9 mouse cellular contexts compared by ENCODE assay signal in the genomic region with DNA sequence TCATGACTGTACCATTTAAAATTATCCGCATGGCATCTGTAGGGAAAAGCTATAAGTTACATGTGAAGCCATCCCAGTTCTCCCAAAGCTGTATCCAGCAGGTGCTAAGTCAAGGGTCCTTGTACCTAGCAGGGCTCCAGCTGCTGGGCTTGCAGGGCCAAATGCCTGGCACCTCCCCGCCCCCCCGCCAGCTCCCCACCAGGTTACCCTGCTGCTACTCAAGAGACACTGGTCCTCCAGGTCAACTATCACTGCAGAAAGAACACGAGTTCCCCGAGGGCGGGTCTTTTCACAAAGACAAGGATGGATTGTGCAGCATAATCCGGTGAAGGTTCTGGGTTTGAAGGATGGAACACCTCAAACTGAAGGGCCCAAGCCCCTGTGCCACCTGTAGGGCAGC. TPM values are rescaled to one million over a fixed set of nuclear protein-coding genes. Genes with fewer than 3 reads are reported as not detected.
DNase-seq lines count a peak whose midpoint lies in the region; ATAC-seq and TF ChIP-seq lines count a peak whose summit lies in the region.
"Had no signal": no experiment of that assay in that cellular context is flagged by ENCODE, and none has a peak within 500 bp of the region (broad histone marks: within the 10 kb centered on the region; RNA-seq: fewer than 3 reads in every experiment).

No protein-coding gene starts in this region.

- peak in 1 of 2 experiments; percentile 10 for DNase-seq in left cerebral cortex, adult 2 months (ENCODE audit: extremely low spot score in 1 of 2, low spot score in 2 of 2)
- no peak for DNase-seq in left cerebral cortex, postnatal 36 days (ENCODE audit: low spot score in 2 of 2)
- DNase-seq in spleen, postnatal 4 days (ENCODE audit: low spot score in 2 of 2), result no peak

- peak overlapping the region; percentile 76 for H3K4me3 ChIP-seq in left cerebral cortex, adult 2 months
- peak overlapping the region; percentile 72 for H3K4me3 ChIP-seq in forebrain, embryonic 12.5 days (replicated peaks)
- H3K4me3 ChIP-seq in limb, embryonic 12.5 days (replicated peaks), result peak overlapping the region; percentile 69
- peak overlapping the region; percentile 79 for H3K4me3 ChIP-seq in neural tube, embryonic 15.5 days (replicated peaks)

- H3K36me3 ChIP-seq in forebrain, embryonic 12.5 days (replicated peaks), result no peaks in the 10 kb centered on the region
- H3K36me3 ChIP-seq in limb, embryonic 12.5 days, result no peaks in the 10 kb centered on the region
- no peaks in the 10 kb centered on the region for H3K36me3 ChIP-seq in neural tube, embryonic 15.5 days

- 34% methylated on average over 7 of the region's 7 CpGs for WGBS in forebrain, embryonic 12.5 days
- 35% methylated on average over 7 of the region's 7 CpGs for WGBS in limb, embryonic 12.5 days
- WGBS in neural tube, embryonic 15.5 days, result 32% methylated on average over 7 of the region's 7 CpGs

- no peak for ATAC-seq in forebrain, embryonic 12.5 days (ENCODE audit: low FRiP score)
- no peak for ATAC-seq in limb, embryonic 12.5 days (ENCODE audit: insufficient number of reproducible peaks, insufficient read depth, low FRiP score, low TSS enrichment, low read depth)
- ATAC-seq in neural tube, embryonic 15.5 days (ENCODE audit: low FRiP score), result 0 out of 2 replicates have a peak, but pooled peaks have one; percentile 3
- ATAC-seq in erythroid progenitor cell, adult 5-6 weeks (replicated peaks; ENCODE audit: low FRiP score, poor library complexity, severe bottlenecking), result no peak
- no peak for ATAC-seq in megakaryocyte-erythroid progenitor cell, adult 5-6 weeks (replicated peaks; ENCODE audit: low FRiP score, low TSS enrichment, poor library complexity, severe bottlenecking)

- no peaks in the 10 kb centered on the region for H3K9me3 ChIP-seq in forebrain, embryonic 12.5 days
- H3K9me3 ChIP-seq in limb, embryonic 12.5 days, result peaks cover 4% of the 10 kb centered on the region; the same call in 1 of the 2 replicates
- no peaks in the 10 kb centered on the region for H3K9me3 ChIP-seq in neural tube, embryonic 15.5 days (replicated peaks)

- 0 out of 2 replicates have a peak overlapping the region, but pooled peaks have one; percentile 64 for H3K9ac ChIP-seq in forebrain, embryonic 12.5 days
- no peak overlapping the region for H3K9ac ChIP-seq in limb, embryonic 12.5 days (replicated peaks)
- H3K9ac ChIP-seq in neural tube, embryonic 15.5 days (replicated peaks), result peak overlapping the region; percentile 77

- H3K27ac ChIP-seq in left cerebral cortex, adult 2 months, result peak overlapping the region; percentile 87
- H3K27ac ChIP-seq in forebrain, embryonic 12.5 days, result no peak overlapping the region
- H3K27ac ChIP-seq in limb, embryonic 12.5 days, result no peak overlapping the region
- H3K27ac ChIP-seq in neural tube, embryonic 15.5 days (replicated peaks), result peak overlapping the region; percentile 78; the same call in 1 of the 2 replicates

- TF ChIP-seq CTCF in left cerebral cortex, adult 2 months (IDR thresholded peaks at IDR 0.05), result no peak

- peaks cover 8% of the 10 kb centered on the region for H3K4me1 ChIP-seq in forebrain, embryonic 12.5 days
- peaks cover 12% of the 10 kb centered on the region for H3K4me1 ChIP-seq in limb, embryonic 12.5 days (replicated peaks)
- peaks cover 23% of the 10 kb centered on the region for H3K4me1 ChIP-seq in neural tube, embryonic 15.5 days

- intact Hi-C loops in left cerebral cortex, adult 2 months (cut with DNase I), result loop anchor here (5.0 kb wide), 1 partner anchor 35 kb away; no protein-coding TSS in a partner anchor
- intact Hi-C loops in left cerebral cortex, postnatal 36 days (cut with DNase I), result loop anchor here (5.0 kb wide), 2 partner anchors 35 to 60 kb away; no protein-coding TSS in a partner anchor

- peaks cover 58% of the 10 kb centered on the region for H3K27me3 ChIP-seq in forebrain, embryonic 12.5 days
- H3K27me3 ChIP-seq in limb, embryonic 12.5 days, result peaks cover 54% of the 10 kb centered on the region
- H3K27me3 ChIP-seq in neural tube, embryonic 15.5 days (replicated peaks), result peaks cover 11% of the 10 kb centered on the region

- peak overlapping the region; percentile 93 for H3K4me2 ChIP-seq in forebrain, embryonic 12.5 days
- peak overlapping the region; percentile 97 for H3K4me2 ChIP-seq in limb, embryonic 12.5 days
- H3K4me2 ChIP-seq in neural tube, embryonic 15.5 days, result peak overlapping the region; percentile 90

RNA-seq across cellular contexts. Expression of gene Lrrc27, which starts 25.5 kb away (rescaled TPM):
- total RNA-seq in left cerebral cortex, adult 2 months (2021), result 1 to 10 TPM; 8.1 to 8.2 TPM
- 1 to 10 TPM; 6.4 TPM for total RNA-seq in left cerebral cortex, postnatal 36 days (2021)
- polyA plus RNA-seq in forebrain, embryonic 12.5 days (2016; fragmentation: Nextera tagmentation; extraction: Ambion mirVana), result 5.1 and 6.0 TPM in 2 replicates
- polyA plus RNA-seq in limb, embryonic 12.5 days (2016; fragmentation: Nextera tagmentation; extraction: Ambion mirVana), result 1.8 and 2.8 TPM in 2 replicates
- polyA plus RNA-seq in neural tube, embryonic 15.5 days (2015; fragmentation: Nextera tagmentation; extraction: Ambion mirVana), result 4.4 and 5.1 TPM in 2 replicates
- not detected in 2 replicates for total RNA-seq in erythroid progenitor cell, adult 5-6 weeks (2015; ENCODE audit: low replicate concordance)
- total RNA-seq in erythroid progenitor cell, adult 5-6 weeks (2017; ENCODE audit: low replicate concordance), result 0.64 and 8.5 TPM in 2 replicates
- 2.4 TPM in 1 of 2 replicates, not detected in the other for total RNA-seq in megakaryocyte-erythroid progenitor cell, adult 5-6 weeks (2014; fragmentation: Nextera tagmentation)
- total RNA-seq in megakaryocyte-erythroid progenitor cell, adult 5-6 weeks (2017), result 0.56 and 1.4 TPM in 2 replicates

RNA-seq across cellular contexts. Expression of gene Stk32c, which starts 25.8 kb away (rescaled TPM):
- 100 to 1,000 TPM; 159 to 167 TPM for total RNA-seq in left cerebral cortex, adult 2 months (2021)
- 100 to 1,000 TPM; 182 to 198 TPM for total RNA-seq in left cerebral cortex, postnatal 36 days (2021)
- 0.46 and 0.62 TPM in 2 replicates for polyA plus RNA-seq in forebrain, embryonic 12.5 days (2016; fragmentation: Nextera tagmentation; extraction: Ambion mirVana)
- polyA plus RNA-seq in limb, embryonic 12.5 days (2016; fragmentation: Nextera tagmentation; extraction: Ambion mirVana), result 0.21 and 0.22 TPM in 2 replicates
- polyA plus RNA-seq in neural tube, embryonic 15.5 days (2015; fragmentation: Nextera tagmentation; extraction: Ambion mirVana), result 2.5 TPM in 2 replicates
- not detected in 2 replicates for total RNA-seq in erythroid progenitor cell, adult 5-6 weeks (2015; ENCODE audit: low replicate concordance)
- not detected in 2 replicates for total RNA-seq in erythroid progenitor cell, adult 5-6 weeks (2017; ENCODE audit: low replicate concordance)
- not detected in 2 replicates for total RNA-seq in megakaryocyte-erythroid progenitor cell, adult 5-6 weeks (2014; fragmentation: Nextera tagmentation)
- total RNA-seq in megakaryocyte-erythroid progenitor cell, adult 5-6 weeks (2017), result 0.88 TPM in 1 of 2 replicates, not detected in the other
- total RNA-seq: neutrophil, adult 5-6 weeks had no signal

Comparison
In these comparisons a context has a peak if more than half of its experiments do, and no peak if none do; other contexts are left out.
1. H3K27ac ChIP-seq: peak in left cerebral cortex, adult 2 months (single experiment) and neural tube, embryonic 15.5 days (single experiment); none in forebrain, embryonic 12.5 days (single experiment) and limb, embryonic 12.5 days (single experiment).
2. RNA of gene Stk32c, which starts 25.8 kb away (total RNA-seq): 182 to 198 TPM in left cerebral cortex, postnatal 36 days and 159 to 167 TPM in left cerebral cortex, adult 2 months; not detected in erythroid progenitor cell, adult 5-6 weeks and 0.88 TPM in megakaryocyte-erythroid progenitor cell, adult 5-6 weeks; every median in the first group is over 10 times any median in the second.
3. Peak in every context shown above with its lines, with median percentiles within 50 percentile points of each other: H3K4me3 ChIP-seq and H3K4me2 ChIP-seq.